Mouse (Mus musculus) forelimb bud, embryonic 11.5 days (tissue): ENCODE data around the gene Kif13a.

Experiments
- DNase-seq: peaks from one replicate; pipeline ENCODE4 v3.0.0-alpha.2; 2012; ENCODE audit warnings: low read depth, low spot score

Kif13a gene

DNA sequence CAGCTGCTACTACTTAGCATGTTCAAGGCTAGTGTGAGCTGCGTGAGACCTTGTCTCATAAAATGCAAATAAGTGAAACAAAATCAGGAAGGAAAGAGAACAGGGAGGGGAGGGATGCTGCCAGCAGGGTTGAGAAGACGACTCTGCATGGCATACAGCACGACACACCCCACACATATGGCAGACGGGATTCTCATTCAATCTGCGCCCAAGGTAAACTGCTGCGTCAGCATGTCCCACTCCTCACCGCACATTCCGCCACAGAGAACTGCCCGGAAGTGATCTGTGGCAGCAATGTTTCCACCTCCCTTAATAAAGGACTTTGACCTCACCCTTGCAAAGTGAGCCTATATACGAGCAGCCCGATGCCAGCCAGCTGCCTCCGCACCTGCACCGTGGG is 4.0 kb downstream of the Kif13a start:
- DNase-seq, result no peak

GRCm38 (mm10) chr13:46921559-46921958 is 8.1 kb downstream of the Kif13a start:
- no peak for DNase-seq

DNA sequence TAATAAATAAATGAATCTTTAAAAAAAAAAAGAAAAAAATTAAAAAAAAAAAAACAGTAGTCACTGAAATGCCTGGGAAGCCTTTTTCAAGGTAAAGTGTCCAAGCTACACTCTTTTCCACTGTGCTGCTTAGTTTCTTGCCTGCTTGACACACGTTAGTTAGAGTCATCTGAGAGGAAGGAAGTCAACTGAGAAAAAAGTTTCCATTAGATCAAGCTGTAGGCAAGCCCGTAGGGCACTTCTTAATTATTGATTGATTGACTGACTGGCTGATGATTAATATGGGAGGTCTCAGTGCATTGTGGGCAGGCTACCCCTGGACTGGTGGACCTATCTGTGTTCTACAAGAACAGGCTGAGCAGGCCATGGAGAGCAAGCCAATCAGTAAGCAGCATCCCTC is 9.9 kb downstream of the Kif13a start:
- no peak for DNase-seq

GRCm38 (mm10) chr13:46918509-46918908 is 11.2 kb downstream of the Kif13a start:
- peak; percentile 33 for DNase-seq

GRCm38 (mm10) chr13:46911960-46912359 is 17.7 kb downstream of the Kif13a start:
- DNase-seq, result no peak

- DNase-seq, result no peak
Measured at GRCm38 (mm10) chr13:46911018-46911419, 18.6 kb downstream of the Kif13a start.

DNA sequence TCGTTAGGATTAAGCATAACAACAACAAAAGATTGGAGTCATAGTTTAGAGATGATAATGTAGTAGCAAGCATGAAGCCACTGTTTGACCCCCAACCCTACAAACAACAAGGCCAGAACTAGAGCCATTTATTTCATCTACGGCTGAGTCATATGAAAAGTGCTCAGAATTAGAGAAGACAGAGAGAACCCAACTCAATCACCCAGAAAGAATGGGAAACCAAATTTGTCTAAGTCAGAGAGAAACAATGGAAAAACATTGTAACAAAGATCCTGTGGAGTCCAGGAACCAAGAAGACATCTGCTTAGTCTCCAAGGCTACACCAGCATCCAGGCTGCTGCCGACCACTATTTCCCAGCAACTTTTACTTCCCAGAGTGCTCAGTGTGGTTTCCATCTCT is 19.7 kb downstream of the Kif13a start:
- DNase-seq, result no peak

GRCm38 (mm10) chr13:46909005-46909565 is 20.6 kb downstream of the Kif13a start:
- no peak for DNase-seq

- no peak for DNase-seq
Measured at GRCm38 (mm10) chr13:46908387-46908786, 21.3 kb downstream of the Kif13a start.

GRCm38 (mm10) chr13:46907861-46908260 is 21.8 kb downstream of the Kif13a start:
- no peak for DNase-seq

- no peak for DNase-seq
Measured at GRCm38 (mm10) chr13:46907115-46907514, 22.6 kb downstream of the Kif13a start.

- no peak for DNase-seq
Measured at GRCm38 (mm10) chr13:46905971-46906370, 23.7 kb downstream of the Kif13a start.

DNA sequence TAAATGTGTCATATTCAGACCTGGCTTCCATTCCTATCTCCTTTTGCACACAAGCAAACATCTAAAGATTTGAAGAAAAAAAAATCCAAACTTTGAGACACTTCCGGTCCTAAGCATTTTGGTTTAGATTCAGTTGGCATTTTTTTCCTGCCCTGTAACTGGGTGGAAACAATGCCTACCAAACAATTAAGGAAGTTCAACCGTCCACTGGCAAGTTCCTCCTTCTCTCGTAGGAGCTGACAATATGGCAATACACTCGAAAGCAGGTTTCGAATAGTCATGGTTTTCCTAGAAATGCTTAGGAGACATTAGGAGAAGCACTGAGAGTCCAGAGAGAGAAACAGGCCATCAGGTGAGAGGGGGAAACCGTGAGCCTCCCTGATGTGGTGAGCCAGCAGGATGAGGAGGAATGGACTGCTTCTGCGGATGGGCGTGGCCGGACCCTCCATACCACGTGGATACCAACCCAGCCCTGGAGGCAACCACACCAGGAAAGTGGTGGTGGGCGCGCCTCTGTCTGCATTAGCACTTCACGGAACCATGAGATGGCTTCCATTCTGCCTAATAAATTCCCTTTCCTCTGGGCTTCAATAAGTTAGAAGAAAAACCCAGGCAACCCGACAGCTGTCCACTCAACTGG is 24.6 kb downstream of the Kif13a start:
- no peak for DNase-seq

- no peak for DNase-seq
Measured at GRCm38 (mm10) chr13:46902568-46903255, 27.0 kb downstream of the Kif13a start.

- no peak for DNase-seq
Measured at GRCm38 (mm10) chr13:46900870-46901555, 28.7 kb downstream of the Kif13a start.

DNA sequence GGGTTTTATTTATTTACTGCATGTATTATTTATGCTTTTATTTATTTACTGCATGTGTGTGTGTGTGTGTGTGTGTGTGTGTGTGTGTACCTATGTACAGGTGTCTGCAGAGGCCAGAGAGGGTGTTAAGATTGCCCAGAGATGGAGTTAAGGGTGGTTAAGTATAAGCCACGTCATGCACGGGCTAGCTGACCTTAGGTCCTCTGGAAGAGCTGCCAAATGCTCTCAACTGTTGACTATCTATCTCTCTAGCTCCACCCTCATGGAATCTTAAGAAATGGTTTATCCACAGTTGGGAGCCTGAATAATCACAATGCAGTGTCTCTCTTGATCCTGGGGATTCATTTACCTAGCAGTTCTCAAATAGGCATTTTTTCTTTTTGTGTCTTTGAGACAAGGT is 30.8 kb downstream of the Kif13a start:
- DNase-seq, result no peak

- DNase-seq, result no peak
Measured at GRCm38 (mm10) chr13:46898411-46898810, 31.3 kb downstream of the Kif13a start.

DNA sequence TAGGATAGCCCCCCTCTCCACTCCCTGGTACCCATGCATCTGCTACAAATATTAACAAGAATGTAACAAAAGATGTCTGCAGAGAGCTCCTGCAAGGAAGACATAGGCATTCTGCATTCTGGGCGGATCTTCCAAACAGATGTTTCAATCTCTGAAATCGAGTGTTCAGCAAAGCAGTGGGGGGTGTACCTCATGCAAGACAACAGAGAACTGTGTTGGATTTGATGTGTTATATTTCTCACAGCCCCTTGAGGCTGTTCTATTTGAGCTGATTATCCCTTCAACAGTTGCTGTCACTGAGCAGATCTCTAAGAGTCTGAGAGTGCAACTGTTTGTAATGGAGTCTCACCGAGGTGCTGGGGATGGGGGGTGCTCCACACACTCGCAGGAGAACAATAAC is 37.3 kb downstream of the Kif13a start:
- no peak for DNase-seq

GRCm38 (mm10) chr13:46888150-46888683 is 41.5 kb downstream of the Kif13a start:
- no peak for DNase-seq

DNA sequence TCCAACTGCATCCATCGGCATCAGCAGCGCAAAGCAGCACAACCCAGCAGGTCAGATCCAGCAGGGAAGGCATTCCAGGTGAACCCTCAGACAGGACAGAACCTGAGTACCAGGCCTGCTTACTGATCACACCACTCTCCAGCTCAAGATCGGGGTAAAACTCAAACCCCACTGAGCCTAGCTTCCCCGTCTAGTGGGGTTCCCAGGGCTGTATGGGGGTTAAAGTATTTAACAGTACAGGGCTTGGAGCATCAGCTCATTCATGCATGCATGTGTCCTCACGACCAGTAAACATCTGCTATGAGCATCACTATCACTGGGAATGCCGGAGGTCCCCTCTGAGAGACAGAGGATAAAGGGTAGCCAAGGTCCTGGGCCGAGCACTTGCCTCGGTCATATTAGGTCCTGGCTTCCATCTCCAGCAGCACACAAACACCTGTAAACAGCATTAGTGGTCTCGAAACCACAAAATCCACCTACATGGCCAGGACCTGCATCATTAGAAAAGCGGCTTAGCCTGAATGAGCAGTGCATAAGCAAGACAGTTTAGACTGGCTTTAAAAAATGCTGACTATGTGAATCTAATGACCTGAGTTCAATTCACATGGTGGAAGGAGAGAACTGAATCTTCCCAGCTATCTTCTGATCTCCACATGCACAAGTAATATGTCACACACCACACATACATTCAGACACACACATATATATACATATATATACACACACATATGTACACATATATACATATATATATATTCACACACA is 43.0 kb downstream of the Kif13a start:
- DNase-seq, result no peak

GRCm38 (mm10) chr13:46885759-46886060 is 44.0 kb downstream of the Kif13a start:
- no peak for DNase-seq
